Mouse (Mus musculus): ENCODE results near the gene Arid1b. TPM values are rescaled to one million over a fixed set of nuclear protein-coding genes. Genes with fewer than 3 reads are reported as not detected.
A peak's percentile ranks its signal among the peaks of the same experiment; 100 is the strongest.

Arid1b gene
- total and polyA plus RNA-seq, 3 experiments = 6.1 to 12.4 (median 9.7) TPM

DNA sequence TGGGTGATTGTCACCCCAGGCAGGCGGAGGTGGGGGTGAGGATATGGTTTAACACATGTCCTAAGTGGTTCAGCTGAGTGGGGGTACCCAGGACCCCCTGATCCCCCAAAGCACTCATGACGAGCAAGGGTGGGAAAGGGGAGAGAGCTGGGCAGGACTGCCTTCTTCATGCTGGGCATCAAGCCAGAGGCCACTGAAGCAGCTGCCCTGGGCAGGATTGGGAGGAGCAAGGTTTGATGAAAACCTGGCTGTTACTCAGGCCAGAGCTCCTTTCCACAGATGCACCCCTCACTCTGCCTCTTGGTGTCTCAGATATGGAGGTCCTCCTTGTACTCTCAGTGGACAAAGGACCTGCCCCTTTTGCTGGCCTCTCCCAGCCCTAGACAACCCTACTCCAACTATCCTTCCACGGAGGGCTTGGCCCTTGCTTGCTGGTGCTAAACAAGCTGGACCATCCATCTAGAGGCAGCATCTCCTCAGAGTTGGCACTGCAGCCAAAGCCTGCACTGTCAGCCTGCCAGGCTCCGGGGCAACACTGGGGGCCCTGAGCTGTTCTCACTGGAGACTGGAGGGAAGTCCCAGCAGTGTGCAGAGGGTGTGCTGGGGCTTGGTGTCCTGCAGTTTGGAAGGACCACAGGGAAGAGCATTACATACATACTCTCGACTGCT, 304.9 kb downstream of the Arid1b start:
- no peak overlapping the region for H3K9ac ChIP-seq (ENCODE audit: insufficient read depth, low read depth)
- no peaks in the 10 kb centered on the region for H3K9me3 ChIP-seq (replicated peaks; ENCODE audit: low read length)
- H3K27me3 ChIP-seq (replicated peaks) = no peaks in the 10 kb centered on the region
- H3K4me1 ChIP-seq (ENCODE audit: control insufficient read depth in 1 of 2, insufficient read depth in 2 of 2) = peaks cover 10 to 59% of the 10 kb centered on the region in 2 experiments
- H3K4me3 ChIP-seq (replicated peaks in 1 of 3; ENCODE audit: low read depth in 2 of 3, low read length in 2 of 3, poor library complexity in 1 of 3) = no peak overlapping the region
- no peak overlapping the region for H3K4me2 ChIP-seq (ENCODE audit: insufficient read depth, low read depth, poor library complexity, severe bottlenecking)
- DNase-seq (ENCODE audit: extremely low read depth) = no peak
- no peak for TF ChIP-seq MAZ (IDR thresholded peaks at IDR 0.05; ENCODE audit: low read depth, low read length)
- TF ChIP-seq CHD2 (IDR thresholded peaks at IDR 0.05; ENCODE audit: low read length) = no peak
- TF ChIP-seq GABPA (IDR thresholded peaks at IDR 0.05; ENCODE audit: insufficient replicate concordance, low read depth, low read length) = no peak
- no peak for TF ChIP-seq CTCF (conservative IDR thresholded peaks at IDR 0.05 in 1 of 2, IDR thresholded peaks at IDR 0.05 in 1 of 2; ENCODE audit: low read depth in 2 of 2, low read length in 2 of 2)
- TF ChIP-seq RCOR1 (conservative IDR thresholded peaks at IDR 0.05; ENCODE audit: low read depth, low read length) = no peak
- TF ChIP-seq MEF2A (IDR thresholded peaks at IDR 0.05; ENCODE audit: borderline replicate concordance, low read depth, low read length) = no peak
- no peak for TF ChIP-seq ZC3H11A (IDR thresholded peaks at IDR 0.05; ENCODE audit: low read depth, low read length)
- TF ChIP-seq POLR2AphosphoS2 (IDR thresholded peaks at IDR 0.05; ENCODE audit: low read depth, low read length) = no peak
- TF ChIP-seq MAFK (IDR thresholded peaks at IDR 0.05; ENCODE audit: insufficient replicate concordance, low read length) = no peak
- TF ChIP-seq RAD21 (IDR thresholded peaks at IDR 0.05; ENCODE audit: low read depth, low read length) = no peak
- no peak for TF ChIP-seq MXI1 (IDR thresholded peaks at IDR 0.05; ENCODE audit: low read depth, low read length)
- no peak for TF ChIP-seq MAX (IDR thresholded peaks at IDR 0.05; ENCODE audit: low read length)
- no peak for TF ChIP-seq CHD1 (IDR thresholded peaks at IDR 0.05; ENCODE audit: low read depth, low read length)
- no peak for TF ChIP-seq HCFC1 (IDR thresholded peaks at IDR 0.05; ENCODE audit: low read depth, low read length)
- no peak overlapping the region for H3K27ac ChIP-seq (ENCODE audit: insufficient read depth, low read depth)
- no peaks in the 10 kb centered on the region for H3K79me2 ChIP-seq (replicated peaks; ENCODE audit: control insufficient read depth, extremely low read depth, insufficient read depth, poor library complexity, severe bottlenecking)
- in situ Hi-C loops (cut with MboI; ENCODE audit: low pct_ligation_motif_present, low pct_unique_long_range_greater_than_20kb, low sequenced_read_pairs) = no loop called here
- H3K36me3 ChIP-seq (replicated peaks in 1 of 2; ENCODE audit: control insufficient read depth in 1 of 2, insufficient read depth in 1 of 2, low read length in 1 of 2) = peaks cover 0 to 69% of the 10 kb centered on the region in 2 experiments
- dilution Hi-C loops (cut with MboI; ENCODE audit: extremely low pct_ligation_motif_present, extremely low pct_unique_long_range_greater_than_20kb, low sequenced_read_pairs) = no loop called here

DNA sequence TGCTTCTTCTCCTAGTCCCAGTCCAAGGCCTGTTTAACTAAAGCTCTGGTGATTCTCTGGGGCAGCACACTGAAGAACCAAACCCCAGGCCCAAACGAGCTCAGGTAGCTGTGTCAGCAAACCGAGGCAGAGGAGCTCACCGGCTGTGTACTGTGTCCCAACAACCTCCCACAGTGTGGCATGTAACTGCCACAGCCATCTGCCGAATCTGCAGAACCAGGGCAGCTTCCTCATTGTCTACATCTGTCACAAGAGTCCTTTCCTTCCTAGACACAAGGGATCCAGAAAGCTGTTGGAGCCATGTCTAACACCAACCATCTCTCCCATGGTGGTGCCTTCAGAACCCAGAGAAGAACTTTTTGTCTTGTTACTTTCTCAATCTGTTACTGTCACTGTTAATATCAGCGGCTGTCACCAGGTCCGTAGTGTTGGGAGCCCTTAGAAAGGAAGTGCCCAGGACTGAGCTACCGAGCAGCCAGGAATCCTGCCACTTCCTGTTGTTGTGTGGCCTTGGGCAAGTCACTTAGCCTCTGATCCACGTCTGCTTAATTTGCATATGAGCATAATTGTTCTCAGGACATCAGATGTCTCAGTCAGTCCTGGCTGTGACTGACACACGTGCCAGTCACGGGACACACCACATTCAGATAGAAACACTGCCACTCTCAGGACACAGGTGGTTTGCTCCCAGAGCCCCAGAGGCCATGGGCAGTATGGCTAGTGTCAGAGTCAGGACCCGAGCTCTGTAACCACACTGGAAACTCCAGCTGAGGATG, 309.0 kb downstream of the Arid1b start:
- H3K27ac ChIP-seq (ENCODE audit: insufficient read depth, low read depth) = peak overlapping the region; percentile 18; the same call in 1 of the 2 replicates
- H3K4me3 ChIP-seq (replicated peaks in 1 of 3; ENCODE audit: low read depth in 2 of 3, low read length in 2 of 3, poor library complexity in 1 of 3) = no peak overlapping the region
- H3K9me3 ChIP-seq (replicated peaks; ENCODE audit: low read length) = no peaks in the 10 kb centered on the region
- H3K4me1 ChIP-seq (ENCODE audit: control insufficient read depth in 1 of 2, insufficient read depth in 2 of 2) = peaks cover 8 to 43% of the 10 kb centered on the region in 2 experiments
- H3K36me3 ChIP-seq (replicated peaks in 1 of 2; ENCODE audit: control insufficient read depth in 1 of 2, insufficient read depth in 1 of 2, low read length in 1 of 2) = peaks cover 16 to 72% of the 10 kb centered on the region in 2 experiments
- H3K4me2 ChIP-seq (ENCODE audit: insufficient read depth, low read depth, poor library complexity, severe bottlenecking) = no peak overlapping the region
- in situ Hi-C loops (cut with MboI; ENCODE audit: low pct_ligation_motif_present, low pct_unique_long_range_greater_than_20kb, low sequenced_read_pairs) = no loop called here
- dilution Hi-C loops (cut with MboI; ENCODE audit: extremely low pct_ligation_motif_present, extremely low pct_unique_long_range_greater_than_20kb, low sequenced_read_pairs) = no loop called here
- H3K9ac ChIP-seq (ENCODE audit: insufficient read depth, low read depth) = no peak overlapping the region
- peak; percentile 87 for DNase-seq (ENCODE audit: extremely low read depth)
- H3K79me2 ChIP-seq (replicated peaks; ENCODE audit: control insufficient read depth, extremely low read depth, insufficient read depth, poor library complexity, severe bottlenecking) = no peaks in the 10 kb centered on the region
- no peaks in the 10 kb centered on the region for H3K27me3 ChIP-seq (replicated peaks)
- TF ChIP-seq UBTF (IDR thresholded peaks at IDR 0.05; ENCODE audit: low read depth, low read length) (no peak), USF2 (conservative IDR thresholded peaks at IDR 0.05; ENCODE audit: low read depth, low read length) (no peak; the same call in 1 of the 2 replicates), KAT2A (IDR thresholded peaks at IDR 0.05; ENCODE audit: insufficient replicate concordance, low read length) (no peak), ZC3H11A (IDR thresholded peaks at IDR 0.05; ENCODE audit: low read depth, low read length) (no peak), PAX5 (IDR thresholded peaks at IDR 0.05; ENCODE audit: low read length) (no peak), NELFE (IDR thresholded peaks at IDR 0.05; ENCODE audit: low read depth, low read length) (no peak), RCOR1 (conservative IDR thresholded peaks at IDR 0.05; ENCODE audit: low read depth, low read length) (no peak; the same call in 1 of the 2 replicates), EP300 (IDR thresholded peaks at IDR 0.05; ENCODE audit: low read length) (no peak), MAZ (IDR thresholded peaks at IDR 0.05; ENCODE audit: low read depth, low read length) (no peak), ETS1 (conservative IDR thresholded peaks at IDR 0.05; ENCODE audit: low read depth, low read length) (peak; percentile 92), TBP (conservative IDR thresholded peaks at IDR 0.05; ENCODE audit: low read depth, low read length) (0 out of 2 replicates have a peak, but pooled peaks have one; percentile 24), CTCF (conservative IDR thresholded peaks at IDR 0.05 in 1 of 2, IDR thresholded peaks at IDR 0.05 in 1 of 2; ENCODE audit: low read depth in 2 of 2, low read length in 2 of 2) (peak in 1 of 2 experiments; percentile 56; a peak in 2 of 4 replicates), IRF4 (IDR thresholded peaks at IDR 0.05; ENCODE audit: low read depth, low read length) (peak; percentile 50; the same call in 1 of the 2 replicates), ELF1 (IDR thresholded peaks at IDR 0.05; ENCODE audit: low read depth, low read length) (peak; percentile 60; the same call in 1 of the 2 replicates), USF1 (IDR thresholded peaks at IDR 0.05; ENCODE audit: low read depth, low read length) (peak; percentile 30; the same call in 1 of the 2 replicates), CHD1 (IDR thresholded peaks at IDR 0.05; ENCODE audit: low read depth, low read length) (no peak), MYC (IDR thresholded peaks at IDR 0.05; ENCODE audit: low read depth, low read length) (0 out of 2 replicates have a peak, but pooled peaks have one; percentile 64), HCFC1 (IDR thresholded peaks at IDR 0.05; ENCODE audit: low read depth, low read length) (no peak), NRF1 (IDR thresholded peaks at IDR 0.05; ENCODE audit: low read depth, low read length) (no peak), GABPA (IDR thresholded peaks at IDR 0.05; ENCODE audit: insufficient replicate concordance, low read depth, low read length) (no peak), MAFK (IDR thresholded peaks at IDR 0.05; ENCODE audit: insufficient replicate concordance, low read length) (0 out of 2 replicates have a peak, but pooled peaks have one; percentile 9), RAD21 (IDR thresholded peaks at IDR 0.05; ENCODE audit: low read depth, low read length) (peak; percentile 31)

All from CH12.LX (cell line).